Comparison of ENCODE assay signal across 8 mouse cellular contexts in the genomic region with DNA sequence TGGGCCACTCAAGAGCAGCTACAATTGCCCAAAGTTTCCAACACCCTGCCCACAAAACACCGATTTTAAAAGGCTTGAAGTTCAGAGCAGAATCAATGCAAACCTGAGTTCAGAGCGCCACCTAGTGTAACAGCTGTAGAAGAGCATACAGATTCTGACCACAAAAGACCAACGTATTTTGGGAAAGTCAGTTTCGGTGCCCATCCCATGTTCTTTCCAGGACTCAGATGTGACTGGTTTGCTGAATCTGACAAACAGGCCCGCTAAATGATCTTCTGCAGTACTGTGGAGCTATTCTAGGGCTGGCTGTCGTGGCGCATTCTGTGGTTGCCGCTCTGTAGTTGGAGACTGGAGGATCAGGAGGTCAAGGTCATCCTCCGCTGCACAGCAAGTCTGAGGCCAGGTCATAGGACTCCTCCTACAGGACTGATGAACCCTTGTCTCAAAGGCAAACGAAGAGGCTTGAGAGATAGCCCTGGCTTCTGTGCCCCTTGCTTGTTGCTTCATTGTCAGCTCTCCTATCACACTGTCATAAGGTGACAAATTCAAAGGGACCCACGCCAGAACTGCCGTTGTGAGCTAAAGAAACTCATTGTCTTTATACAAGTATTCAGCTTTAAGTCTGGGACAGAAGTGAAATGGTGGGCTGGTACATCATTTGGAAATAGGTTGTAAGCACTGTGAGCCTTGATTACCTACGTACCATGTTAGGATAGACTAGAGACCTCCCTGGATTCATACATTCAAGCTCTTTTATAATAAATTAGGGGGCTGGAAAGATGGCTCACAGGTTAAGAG. TPM values are rescaled to one million over a fixed set of nuclear protein-coding genes. Genes with fewer than 3 reads are reported as not detected.
DNase-seq lines count a peak whose midpoint lies in the region; ATAC-seq lines count a peak whose summit lies in the region.

No protein-coding gene starts in this region.

- peaks cover 17% of the 10 kb centered on the region for H3K4me1 ChIP-seq in embryonic facial prominence, embryonic 14.5 days (ENCODE audit: control insufficient read depth, insufficient read depth, low read length)
- H3K4me1 ChIP-seq in limb, embryonic 10.5 days: peaks cover 28% of the 10 kb centered on the region
- H3K4me1 ChIP-seq in midbrain, embryonic 11.5 days (ENCODE audit: control insufficient read depth, insufficient read depth, low read length): peaks cover 20% of the 10 kb centered on the region

- 26% methylated on average over 13 of the region's 13 CpGs for WGBS in embryonic facial prominence, embryonic 14.5 days
- 27% methylated on average over 13 of the region's 13 CpGs for WGBS in limb, embryonic 10.5 days
- 22% methylated on average over 13 of the region's 13 CpGs for WGBS in midbrain, embryonic 11.5 days

- peaks cover 2% of the 10 kb centered on the region for H3K36me3 ChIP-seq in embryonic facial prominence, embryonic 14.5 days (ENCODE audit: control insufficient read depth, insufficient read depth, low read length)
- peaks cover 5% of the 10 kb centered on the region for H3K36me3 ChIP-seq in limb, embryonic 10.5 days
- H3K36me3 ChIP-seq in midbrain, embryonic 11.5 days (ENCODE audit: control insufficient read depth, insufficient read depth, low read length): no peaks in the 10 kb centered on the region
- no peaks in the 10 kb centered on the region for H3K36me3 ChIP-seq in splenic B cell, adult 2 months (ENCODE audit: control insufficient read depth, insufficient read depth, low read length, poor library complexity, severe bottlenecking)

- H3K4me2 ChIP-seq in embryonic facial prominence, embryonic 14.5 days (ENCODE audit: low read depth, low read length): peak overlapping the region; percentile 44
- peak overlapping the region; percentile 24 for H3K4me2 ChIP-seq in midbrain, embryonic 11.5 days

- no peak for ATAC-seq in embryonic facial prominence, embryonic 14.5 days (ENCODE audit: low read depth)
- ATAC-seq in midbrain, embryonic 11.5 days (ENCODE audit: low FRiP score): no peak

- H3K9ac ChIP-seq in embryonic facial prominence, embryonic 14.5 days (ENCODE audit: low read depth, low read length): peak overlapping the region; percentile 46; the same call in 1 of the 2 replicates
- H3K9ac ChIP-seq in midbrain, embryonic 11.5 days (ENCODE audit: low read length): peak overlapping the region; percentile 46

- H3K27ac ChIP-seq in embryonic facial prominence, embryonic 14.5 days (replicated peaks; ENCODE audit: low read depth, low read length): no peak overlapping the region
- H3K27ac ChIP-seq in limb, embryonic 10.5 days: peak overlapping the region; percentile 72; the same call in 1 of the 2 replicates
- H3K27ac ChIP-seq in midbrain, embryonic 11.5 days (ENCODE audit: low read depth, low read length): no peak overlapping the region

- no peak overlapping the region for H3K4me3 ChIP-seq in embryonic facial prominence, embryonic 14.5 days (ENCODE audit: low read depth, low read length)
- H3K4me3 ChIP-seq in limb, embryonic 10.5 days: peak overlapping the region; percentile 19
- peak overlapping the region; percentile 9; the same call in 1 of the 2 replicates for H3K4me3 ChIP-seq in midbrain, embryonic 11.5 days (ENCODE audit: low read depth, low read length)

- no peaks in the 10 kb centered on the region for H3K27me3 ChIP-seq in embryonic facial prominence, embryonic 14.5 days (replicated peaks; ENCODE audit: control insufficient read depth, insufficient read depth, low read length)
- H3K27me3 ChIP-seq in limb, embryonic 10.5 days (ENCODE audit: low read depth, poor library complexity, severe bottlenecking): no peaks in the 10 kb centered on the region
- H3K27me3 ChIP-seq in midbrain, embryonic 11.5 days (ENCODE audit: control insufficient read depth, insufficient read depth, low read length): no peaks in the 10 kb centered on the region
- H3K27me3 ChIP-seq in splenic B cell, adult 2 months (ENCODE audit: control insufficient read depth, insufficient read depth, low read length, poor library complexity, severe bottlenecking): no peaks in the 10 kb centered on the region

- DNase-seq in gastrocnemius, adult 18-20 months (ENCODE audit: low spot score): peak; percentile 74
- no peak for DNase-seq in gastrocnemius, adult 8-10 months (ENCODE audit: low spot score in 2 of 2)
- peak; percentile 77 for DNase-seq in ZHBTc4 (ENCODE audit: low read depth, low spot score)
- DNase-seq in embryonic facial prominence, embryonic 14.5 days (ENCODE audit: low spot score): peak; percentile 88
- peak; percentile 77 for DNase-seq in heart, postnatal 4 days
- DNase-seq in limb, embryonic 10.5 days (ENCODE audit: low spot score): peak; percentile 71
- DNase-seq in midbrain, embryonic 11.5 days (ENCODE audit: low spot score, missing footprints): peak; percentile 94
- peak; percentile 87 for DNase-seq in splenic B cell, adult 2 months (ENCODE audit: low read depth, low spot score)

- H3K9me3 ChIP-seq in embryonic facial prominence, embryonic 14.5 days (ENCODE audit: control insufficient read depth, low read length): no peaks in the 10 kb centered on the region
- no peaks in the 10 kb centered on the region for H3K9me3 ChIP-seq in limb, embryonic 10.5 days (replicated peaks)
- no peaks in the 10 kb centered on the region for H3K9me3 ChIP-seq in midbrain, embryonic 11.5 days (ENCODE audit: control insufficient read depth, low read length)

RNA-seq across cellular contexts. Expression of a gene that starts 2.9 kb away (rescaled TPM):
- total RNA-seq in gastrocnemius, adult 18-20 months (2021): 1 to 10 TPM; 6.2 to 6.9 TPM
- total RNA-seq in gastrocnemius, adult 8-10 months (2022): 1 to 10 TPM; 5.3 to 7.9 (median 6.3) TPM
- polyA plus RNA-seq in embryonic facial prominence, embryonic 14.5 days (2014; fragmentation: Nextera tagmentation; extraction: Ambion mirVana): 54.2 and 61.5 TPM in 2 replicates
- 10 to 100 TPM; 16.6 to 18.5 TPM for total RNA-seq in heart, postnatal 4 days (2021)
- 118 and 120 TPM in 2 replicates for polyA plus RNA-seq in limb, embryonic 10.5 days (2016; fragmentation: Nextera tagmentation; extraction: Ambion mirVana)
- polyA plus RNA-seq in midbrain, embryonic 11.5 days (2014; fragmentation: Nextera tagmentation; extraction: Ambion mirVana): 51.2 and 54.7 TPM in 2 replicates

RNA-seq across cellular contexts. Expression of a gene that starts 9.0 kb away (rescaled TPM):
- total RNA-seq in gastrocnemius, adult 18-20 months (2021): 1 to 10 TPM; 7.4 to 8.3 TPM
- total RNA-seq in gastrocnemius, adult 8-10 months (2022): 10 to 100 TPM in 1 of 4 experiments, 1 to 10 TPM in 3; 6.9 to 10.7 (median 8.0) TPM
- 9.8 and 9.9 TPM in 2 replicates for polyA plus RNA-seq in embryonic facial prominence, embryonic 14.5 days (2014; fragmentation: Nextera tagmentation; extraction: Ambion mirVana)
- total RNA-seq in heart, postnatal 4 days (2021): 10 to 100 TPM; 37.5 to 42.8 TPM
- 10.4 and 15.2 TPM in 2 replicates for polyA plus RNA-seq in limb, embryonic 10.5 days (2016; fragmentation: Nextera tagmentation; extraction: Ambion mirVana)
- polyA plus RNA-seq in midbrain, embryonic 11.5 days (2014; fragmentation: Nextera tagmentation; extraction: Ambion mirVana): 6.2 and 8.6 TPM in 2 replicates

RNA-seq across cellular contexts. Expression of a gene that starts 25.7 kb away (rescaled TPM):
- total RNA-seq in gastrocnemius, adult 18-20 months (2021): 1 to 10 TPM; 6.4 to 8.8 TPM
- total RNA-seq in gastrocnemius, adult 8-10 months (2022): 10 to 100 TPM in 1 of 4 experiments, 1 to 10 TPM in 3; 7.6 to 11.5 (median 8.5) TPM
- 1.5 and 1.6 TPM in 2 replicates for polyA plus RNA-seq in embryonic facial prominence, embryonic 14.5 days (2014; fragmentation: Nextera tagmentation; extraction: Ambion mirVana)
- total RNA-seq in heart, postnatal 4 days (2021): 1 to 10 TPM; 8.2 to 10.0 TPM
- 0.15 and 0.38 TPM in 2 replicates for polyA plus RNA-seq in limb, embryonic 10.5 days (2016; fragmentation: Nextera tagmentation; extraction: Ambion mirVana)
- polyA plus RNA-seq in midbrain, embryonic 11.5 days (2014; fragmentation: Nextera tagmentation; extraction: Ambion mirVana): 0.23 and 0.42 TPM in 2 replicates

RNA-seq across cellular contexts. Expression of a gene that starts 31.6 kb away (rescaled TPM):
- total RNA-seq in gastrocnemius, adult 18-20 months (2021): 10 to 100 TPM; 76.2 to 89.8 TPM
- total RNA-seq in gastrocnemius, adult 8-10 months (2022): 10 to 100 TPM; 69.0 to 88.0 (median 73.8) TPM
- polyA plus RNA-seq in embryonic facial prominence, embryonic 14.5 days (2014; fragmentation: Nextera tagmentation; extraction: Ambion mirVana): 135 and 140 TPM in 2 replicates
- total RNA-seq in heart, postnatal 4 days (2021): 100 to 1,000 TPM; 181 to 188 TPM
- 193 and 206 TPM in 2 replicates for polyA plus RNA-seq in limb, embryonic 10.5 days (2016; fragmentation: Nextera tagmentation; extraction: Ambion mirVana)
- 186 and 215 TPM in 2 replicates for polyA plus RNA-seq in midbrain, embryonic 11.5 days (2014; fragmentation: Nextera tagmentation; extraction: Ambion mirVana)

RNA-seq across cellular contexts. Expression of a gene that starts 52.3 kb away (rescaled TPM):
- 1,000 to 10,000 TPM; 7,185 to 8,344 TPM for total RNA-seq in gastrocnemius, adult 18-20 months (2021)
- 1,000 to 10,000 TPM; 8,302 to 9,332 (median 8,668) TPM for total RNA-seq in gastrocnemius, adult 8-10 months (2022)
- 49.5 and 84.3 TPM in 2 replicates for polyA plus RNA-seq in embryonic facial prominence, embryonic 14.5 days (2014; fragmentation: Nextera tagmentation; extraction: Ambion mirVana)
- total RNA-seq in heart, postnatal 4 days (2021): 100 to 1,000 TPM; 455 to 466 TPM
- 2.5 and 3.0 TPM in 2 replicates for polyA plus RNA-seq in limb, embryonic 10.5 days (2016; fragmentation: Nextera tagmentation; extraction: Ambion mirVana)
- polyA plus RNA-seq in midbrain, embryonic 11.5 days (2014; fragmentation: Nextera tagmentation; extraction: Ambion mirVana): 0.81 and 1.8 TPM in 2 replicates

Comparison
In these comparisons a context has a peak if more than half of its experiments do, and no peak if none do; other contexts are left out.
1. DNase-seq: peak in gastrocnemius, adult 18-20 months (single experiment), ZHBTc4 (single experiment), embryonic facial prominence, embryonic 14.5 days (single experiment), heart, postnatal 4 days (single experiment), limb, embryonic 10.5 days (single experiment), midbrain, embryonic 11.5 days (single experiment) and splenic B cell, adult 2 months (single experiment); none in gastrocnemius, adult 8-10 months (0 of 2).